Mouse (Mus musculus): ENCODE measurements at regions not wholly inside any gene's neighbourhood (a gene's known extent, or its start where the extent isn't known, plus 50 kb on each side); places are given as distances from the start of the nearest gene placed in this dataset.

GRCm38 (mm10) chr8:128065964-128066680 lies 292.3 kb upstream of the Nrp1 start:
- no peak for DNase-seq

GRCm38 (mm10) chr8:128069749-128070148 lies 288.7 kb upstream of the Nrp1 start:
- DNase-seq = no peak

- no peak for DNase-seq
Observed at GRCm38 (mm10) chr8:128075566-128075965, 282.8 kb upstream of the Nrp1 start.

- no peak for DNase-seq
Observed at GRCm38 (mm10) chr8:128076226-128076625, 282.2 kb upstream of the Nrp1 start.

- DNase-seq = peak; percentile 20 to 23
Observed at GRCm38 (mm10) chr8:128078740-128079139, 279.7 kb upstream of the Nrp1 start.

GRCm38 (mm10) chr8:128085800-128086199 lies 272.6 kb upstream of the Nrp1 start:
- no peak for DNase-seq

GRCm38 (mm10) chr8:128087500-128087899 lies 270.9 kb upstream of the Nrp1 start:
- no peak for DNase-seq

GRCm38 (mm10) chr8:128092826-128093225 lies 265.6 kb upstream of the Nrp1 start:
- DNase-seq = peak; percentile 20 to 21

- DNase-seq = no peak
Observed at GRCm38 (mm10) chr8:128095451-128095850, 263.0 kb upstream of the Nrp1 start.

- no peak for DNase-seq
Observed at GRCm38 (mm10) chr8:128097601-128098000, 260.8 kb upstream of the Nrp1 start.

GRCm38 (mm10) chr8:128103380-128103779 lies 255.0 kb upstream of the Nrp1 start:
- DNase-seq = no peak

- DNase-seq = no peak
Observed at GRCm38 (mm10) chr8:128106569-128106968, 251.8 kb upstream of the Nrp1 start.

GRCm38 (mm10) chr8:128107041-128107440 lies 251.4 kb upstream of the Nrp1 start:
- no peak for DNase-seq

GRCm38 (mm10) chr8:128109036-128109435 lies 249.4 kb upstream of the Nrp1 start:
- no peak for DNase-seq

GRCm38 (mm10) chr8:128111132-128111531 lies 247.3 kb upstream of the Nrp1 start:
- no peak for DNase-seq

- DNase-seq = peak; percentile 43 to 50
Observed at GRCm38 (mm10) chr8:128113116-128113515, 245.3 kb upstream of the Nrp1 start.

GRCm38 (mm10) chr8:128141290-128141966 lies 217.0 kb upstream of the Nrp1 start:
- DNase-seq = no peak

GRCm38 (mm10) chr8:128148351-128148942 lies 210.0 kb upstream of the Nrp1 start:
- DNase-seq = no peak

- DNase-seq = no peak
Observed at GRCm38 (mm10) chr8:128155604-128156003, 202.8 kb upstream of the Nrp1 start.

- no peak for DNase-seq
Observed at GRCm38 (mm10) chr8:128156221-128156620, 202.2 kb upstream of the Nrp1 start.

GRCm38 (mm10) chr8:128162857-128163256 lies 195.5 kb upstream of the Nrp1 start:
- DNase-seq = no peak

- no peak for DNase-seq
Observed at GRCm38 (mm10) chr8:128164976-128165375, 193.4 kb upstream of the Nrp1 start.

GRCm38 (mm10) chr8:128165591-128165990 lies 192.8 kb upstream of the Nrp1 start:
- DNase-seq = no peak

- DNase-seq = no peak
Observed at GRCm38 (mm10) chr8:128166097-128166496, 192.3 kb upstream of the Nrp1 start.

All from lung, adult 18-20 months (tissue).